Mouse (Mus musculus) thymus, postnatal 4 days (tissue): ENCODE measurements around the gene Sdc3.

ENCODE experiments used
- DNase-seq: peaks from one replicate; pipeline ENCODE4 v3.0.0; 2021

The Sdc3 gene

DNA sequence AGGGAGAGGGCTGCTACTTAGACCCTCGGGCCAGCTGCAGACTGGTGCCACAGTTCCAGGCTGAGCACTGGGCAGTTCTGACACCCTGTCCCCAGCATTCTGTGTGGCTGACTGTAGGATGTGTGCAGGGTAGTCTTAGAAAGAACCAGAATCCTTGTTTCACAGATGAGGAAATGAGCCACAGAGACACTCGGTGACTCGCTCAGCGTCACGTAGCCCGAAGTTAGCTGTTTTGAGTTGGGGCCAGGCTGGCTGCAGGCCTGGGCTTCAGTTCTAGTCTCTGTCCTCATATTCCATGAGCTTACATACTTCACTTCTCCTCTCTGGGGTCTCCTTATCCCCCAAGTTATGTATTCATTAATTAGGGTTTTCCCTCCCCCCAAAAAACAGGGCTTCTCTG is 3.6 kb downstream of the Sdc3 start:
- DNase-seq = no peak

DNA sequence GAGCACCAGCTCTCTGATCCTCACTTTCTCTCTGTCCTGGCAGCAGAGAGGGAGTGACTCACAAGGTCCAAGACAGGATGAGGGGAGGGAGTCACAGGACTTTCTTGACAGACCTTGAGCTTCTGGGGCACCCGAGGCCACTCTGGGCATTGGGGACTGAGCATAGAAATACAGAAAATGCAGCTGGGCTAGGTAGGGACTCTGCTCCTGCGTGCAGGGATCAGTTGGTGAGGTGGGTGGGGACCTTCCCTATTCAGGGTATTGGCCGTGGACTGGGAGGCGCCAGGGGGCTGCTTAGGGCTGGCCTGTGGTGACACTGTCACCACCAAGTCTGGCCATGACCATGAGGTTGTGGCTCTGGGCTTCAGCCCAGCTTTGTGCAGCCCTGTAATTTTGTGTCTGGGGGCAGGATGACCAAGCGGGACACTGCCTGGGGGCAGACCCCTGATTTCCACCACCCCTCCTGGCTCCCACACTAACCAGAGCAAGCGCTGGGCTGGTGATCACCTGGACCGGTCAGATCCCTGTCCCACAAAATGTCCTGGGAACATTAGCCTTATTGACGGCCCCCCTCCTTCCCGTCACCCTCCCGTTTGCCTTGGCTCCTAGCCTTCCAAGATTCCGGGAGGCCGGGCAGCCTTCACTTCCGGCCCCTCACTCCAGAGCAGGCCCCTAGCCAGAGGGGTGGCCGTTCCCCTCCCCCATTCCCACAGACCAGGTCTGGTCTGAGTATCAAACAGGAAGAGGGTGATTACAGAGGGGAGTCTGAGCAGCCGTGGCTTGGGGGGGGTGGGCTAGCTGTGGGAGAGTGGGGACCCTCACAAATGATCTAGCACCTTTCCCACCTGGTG is 5.1 kb downstream of the Sdc3 start:
- DNase-seq = no peak

DNA sequence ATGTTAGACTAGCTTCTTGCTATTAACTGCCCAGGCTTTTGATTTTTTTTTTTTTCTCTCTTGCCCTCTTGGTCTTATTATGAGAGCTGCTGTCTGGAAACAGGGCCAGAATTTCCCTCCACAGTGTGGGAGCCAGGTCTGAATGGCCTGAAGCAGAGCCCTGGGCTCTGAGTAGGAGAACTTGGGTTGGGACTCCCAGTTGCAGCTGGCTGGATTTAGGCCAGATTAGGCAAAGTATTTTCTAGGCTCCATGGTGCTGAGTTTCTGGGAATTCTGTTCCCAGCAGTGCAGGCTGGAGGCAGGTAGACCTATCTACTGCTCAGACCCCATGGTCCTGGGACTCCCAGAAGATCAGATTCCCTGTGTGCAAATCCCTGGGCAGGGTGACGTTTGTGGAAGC is 6.1 kb downstream of the Sdc3 start:
- DNase-seq = no peak

DNA sequence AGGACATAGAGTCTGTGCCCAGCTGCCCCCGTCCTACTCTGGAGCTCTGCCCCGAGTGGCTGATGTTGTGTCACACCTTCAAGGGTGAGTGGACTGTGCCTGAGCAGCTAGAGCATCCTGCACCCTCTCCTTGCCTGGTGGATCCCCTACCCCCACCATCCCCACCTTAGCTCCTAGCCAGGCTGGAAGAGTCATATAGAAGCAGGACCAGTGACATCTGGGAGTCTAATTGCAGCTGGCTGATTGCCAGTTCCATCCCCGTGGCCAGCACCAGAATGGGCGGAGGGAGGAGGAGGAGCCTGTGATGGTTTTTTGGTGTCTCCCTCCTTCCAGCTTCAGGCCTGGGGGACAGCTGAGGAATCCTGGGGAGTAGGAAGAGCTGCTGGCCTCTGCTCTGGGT is 6.8 kb downstream of the Sdc3 start:
- no peak for DNase-seq

DNA sequence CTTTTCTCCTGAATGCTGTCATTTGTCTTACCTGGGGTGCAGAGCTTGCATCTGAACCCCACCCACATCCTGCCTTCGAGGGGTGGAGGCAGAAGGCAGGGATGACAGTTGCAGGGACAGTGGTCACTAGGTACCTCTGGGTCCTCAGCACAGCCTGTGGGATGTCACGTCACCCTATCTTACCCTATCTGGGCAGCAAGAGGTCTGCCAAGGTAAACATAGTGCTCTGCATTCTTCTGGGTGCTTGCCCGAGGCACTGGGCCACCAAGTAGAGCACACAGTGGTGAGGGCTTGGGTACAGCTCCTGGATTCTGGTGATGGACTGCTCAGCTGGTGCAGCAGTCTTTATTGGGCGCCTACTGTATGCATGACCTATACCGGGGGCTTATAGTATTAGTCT is 7.2 kb downstream of the Sdc3 start:
- DNase-seq = no peak

DNA sequence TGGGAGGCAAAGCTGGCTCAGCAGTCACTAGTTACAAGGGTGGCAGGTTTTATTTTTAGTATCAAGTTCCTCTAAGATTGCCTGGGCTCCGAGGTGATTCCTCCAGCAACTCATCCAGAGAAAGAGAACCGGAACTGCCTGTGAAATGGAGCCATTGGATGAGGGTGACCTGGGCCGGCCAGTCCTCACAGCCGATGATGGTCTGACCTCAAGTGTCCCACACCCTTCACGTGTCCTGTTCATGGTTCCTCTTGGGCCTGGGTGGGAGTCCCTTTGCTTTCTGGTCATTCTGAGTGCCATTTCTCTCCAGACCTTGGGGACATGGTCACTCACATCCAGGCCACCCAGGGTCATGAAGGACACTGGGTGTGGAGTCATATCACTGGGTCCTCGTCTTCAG is 7.8 kb downstream of the Sdc3 start:
- no peak for DNase-seq

DNA sequence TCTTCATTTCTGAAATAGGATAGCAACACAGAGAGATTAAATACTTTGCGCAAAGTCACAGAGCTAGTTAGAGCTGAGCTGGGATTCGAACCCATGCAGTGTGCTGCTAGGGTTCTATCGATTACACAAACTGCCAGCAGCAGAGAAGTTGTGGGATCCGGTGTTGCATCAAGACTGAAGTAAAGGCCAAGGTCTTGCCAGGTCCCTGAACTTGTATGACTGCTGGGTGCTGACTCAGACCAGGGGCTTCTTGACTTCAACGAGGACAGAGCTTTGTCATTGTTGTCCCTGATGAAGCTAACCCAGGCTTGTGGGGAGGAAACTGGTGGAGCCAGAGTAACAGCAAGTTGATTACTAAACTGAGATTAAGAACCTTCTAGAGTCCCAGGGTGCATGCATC is 8.9 kb downstream of the Sdc3 start:
- no peak for DNase-seq

DNA sequence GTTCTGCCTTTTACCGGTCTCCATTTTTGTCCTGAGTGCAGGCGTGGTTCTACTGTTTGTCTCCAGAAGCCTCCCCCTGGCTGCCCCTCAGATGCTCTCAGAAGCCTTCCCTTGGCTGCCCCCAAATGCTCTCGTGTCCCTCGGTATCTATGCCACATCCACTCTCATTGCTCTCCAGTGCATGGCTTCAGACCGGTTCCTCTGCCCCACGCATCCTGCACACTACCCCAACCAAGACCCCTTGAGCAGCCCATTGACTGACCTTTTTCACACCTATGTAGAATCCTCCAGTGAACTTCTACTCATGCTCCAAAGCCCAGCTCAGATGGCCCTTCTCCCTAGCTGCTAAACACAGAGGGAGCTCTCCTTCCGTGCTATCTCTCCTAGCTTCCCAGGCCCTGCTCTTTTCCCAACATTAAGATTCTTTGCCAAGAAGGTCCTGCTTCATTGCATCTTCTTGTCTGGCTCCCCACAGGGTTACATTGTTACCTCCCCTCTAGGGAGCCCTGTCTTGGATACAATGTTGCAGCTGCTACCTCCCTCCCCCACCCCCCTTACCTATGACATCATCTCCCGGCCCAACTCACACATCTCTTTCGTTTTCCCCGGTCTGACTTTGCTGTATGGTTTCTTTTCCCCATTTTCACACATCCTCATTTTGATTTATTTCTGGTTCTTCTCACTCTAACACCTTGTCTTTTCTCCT is 9.4 kb downstream of the Sdc3 start:
- no peak for DNase-seq

DNA sequence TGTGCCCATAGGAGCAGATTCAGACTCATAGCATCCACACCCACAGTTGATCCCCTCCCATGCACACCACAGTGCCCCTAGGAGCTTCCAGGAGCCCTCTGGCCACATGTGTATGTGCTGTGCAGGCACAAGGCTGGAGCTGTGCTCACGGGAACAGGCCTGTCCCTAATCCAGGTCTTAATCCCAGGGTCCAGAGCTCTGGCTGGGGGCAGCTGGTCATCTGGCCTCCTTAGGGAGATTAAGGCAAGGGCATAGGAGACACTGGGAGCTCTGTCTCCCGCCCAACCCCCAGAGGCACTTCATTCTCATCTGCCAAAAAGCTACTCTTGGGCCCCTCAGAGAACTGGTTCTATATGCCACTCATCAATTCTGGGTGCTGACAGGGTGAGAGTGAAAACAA is 11.3 kb downstream of the Sdc3 start:
- no peak for DNase-seq

DNA sequence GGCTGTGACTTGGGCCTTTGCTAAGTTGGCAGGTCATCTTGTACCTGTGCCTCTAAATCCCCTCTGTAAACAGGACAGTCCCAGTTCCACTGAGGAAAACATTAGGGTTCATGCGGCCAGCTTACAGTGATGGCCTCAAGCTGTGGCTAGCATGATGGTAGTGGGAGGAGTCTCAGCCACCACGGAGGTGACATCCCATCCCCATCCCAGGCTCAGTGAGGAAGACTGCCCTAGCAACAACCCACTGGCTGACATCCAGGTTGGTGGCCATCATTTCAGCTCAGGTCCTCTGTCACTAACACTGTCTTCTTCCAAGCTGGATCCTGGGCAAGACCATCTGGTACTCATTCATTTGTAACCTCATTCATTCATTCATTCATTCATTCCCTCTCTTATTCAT is 12.0 kb downstream of the Sdc3 start:
- DNase-seq = no peak

DNA sequence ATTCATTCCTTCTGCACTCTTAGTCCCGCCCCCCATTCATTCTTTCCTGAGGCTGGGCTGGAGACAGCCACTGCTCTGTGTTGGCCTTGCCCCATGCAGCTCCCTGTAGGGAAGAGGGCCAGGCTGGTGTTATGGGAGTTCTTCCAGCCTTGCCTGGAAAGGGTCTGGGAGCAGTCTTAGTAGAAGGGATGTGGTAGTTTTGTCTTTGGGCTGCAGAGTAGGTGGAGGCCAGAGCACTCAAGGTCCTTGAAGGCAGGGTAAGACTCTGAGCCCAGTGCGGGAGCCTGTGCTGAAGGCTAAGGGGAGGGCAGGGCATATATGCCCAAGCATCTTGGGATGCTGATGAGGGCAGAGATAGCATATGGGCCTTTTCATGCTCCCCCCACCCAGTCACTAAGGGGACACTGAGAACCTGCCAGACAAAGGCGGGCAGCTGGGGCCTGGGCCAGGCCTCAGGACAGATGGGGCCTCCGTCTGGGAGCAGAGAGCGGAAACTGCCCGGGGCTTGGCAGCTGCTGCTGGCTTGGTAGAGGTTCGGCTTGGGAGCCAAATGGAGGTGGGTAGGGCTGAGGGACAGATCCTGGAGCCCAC is 12.5 kb downstream of the Sdc3 start:
- no peak for DNase-seq

DNA sequence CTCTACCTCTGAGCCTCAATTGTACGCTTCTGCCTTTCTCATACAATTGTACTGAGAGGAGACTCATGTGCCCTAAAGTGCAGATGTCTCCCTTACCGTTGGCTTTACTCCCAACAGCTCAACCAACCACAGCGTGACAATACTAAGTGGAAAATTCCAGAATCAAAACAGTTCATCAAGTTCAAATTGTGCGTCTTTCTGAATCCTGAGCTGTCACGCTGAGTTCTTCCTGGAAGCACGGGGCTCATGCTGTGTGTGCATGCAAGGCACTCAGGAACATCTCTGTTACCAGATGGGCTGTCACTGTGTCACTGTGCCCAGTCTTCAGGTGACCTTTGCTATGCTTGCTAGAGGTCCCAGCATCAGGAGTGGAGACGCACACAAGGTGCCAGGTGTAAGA is 13.4 kb downstream of the Sdc3 start:
- no peak for DNase-seq

DNA sequence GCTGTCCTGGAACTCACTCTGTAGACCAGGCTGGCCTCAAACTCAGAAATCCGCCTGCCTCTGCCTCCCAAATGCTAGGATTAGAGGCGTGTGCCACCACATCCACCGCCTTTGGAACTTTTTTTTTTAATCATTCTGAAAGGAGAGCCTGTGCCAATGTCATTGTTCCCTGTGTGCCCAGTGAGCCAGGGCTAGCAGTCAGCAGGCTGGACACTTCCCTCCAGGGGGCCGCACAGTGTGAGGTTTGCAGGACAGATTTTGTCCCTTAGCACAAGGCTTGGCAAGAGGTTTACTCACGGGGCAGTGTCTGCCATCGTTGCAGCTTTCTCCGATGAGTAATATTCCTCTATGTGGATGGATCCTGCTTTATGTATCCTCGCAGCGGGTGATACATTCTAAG is 14.4 kb downstream of the Sdc3 start:
- DNase-seq = no peak

DNA sequence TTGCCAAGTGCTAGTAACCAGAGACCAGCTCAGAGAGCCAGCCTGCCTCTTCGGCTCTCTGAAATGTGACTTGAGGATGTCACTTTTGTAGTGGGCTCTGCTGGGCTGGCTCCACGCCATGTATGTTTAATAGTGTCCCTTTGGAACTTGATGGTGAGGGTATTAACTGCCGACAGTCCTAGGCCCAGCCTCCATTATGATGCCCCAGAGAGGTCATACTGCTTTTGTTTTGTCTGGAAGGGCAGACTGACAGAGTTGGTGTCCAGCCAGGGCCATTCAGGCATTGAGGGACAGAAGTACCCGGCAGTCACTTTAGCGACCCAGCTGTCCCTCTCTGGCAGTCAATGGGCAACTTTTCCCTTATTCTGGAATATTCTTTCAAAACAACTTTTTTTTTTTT is 17.4 kb downstream of the Sdc3 start:
- DNase-seq = no peak

DNA sequence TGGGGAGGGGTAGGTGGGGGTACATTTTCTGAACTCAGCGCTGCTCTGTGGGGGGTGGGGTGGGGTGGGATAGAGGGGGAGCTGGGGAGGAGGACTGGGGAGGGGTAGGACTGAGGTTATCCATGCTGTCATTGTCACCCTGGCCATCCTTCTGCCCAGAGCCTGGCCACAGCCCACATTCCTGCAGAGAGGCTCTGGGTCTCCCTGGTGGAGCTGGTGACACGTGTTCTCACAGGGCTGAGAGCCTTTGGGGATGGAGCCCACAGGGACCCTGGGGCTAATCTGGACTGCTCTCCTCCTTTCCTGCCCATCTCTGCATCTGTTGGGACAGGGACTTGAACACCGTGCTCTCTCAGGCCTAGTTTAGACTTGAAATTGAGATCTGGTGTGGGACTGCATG is 18.5 kb downstream of the Sdc3 start:
- no peak for DNase-seq

DNA sequence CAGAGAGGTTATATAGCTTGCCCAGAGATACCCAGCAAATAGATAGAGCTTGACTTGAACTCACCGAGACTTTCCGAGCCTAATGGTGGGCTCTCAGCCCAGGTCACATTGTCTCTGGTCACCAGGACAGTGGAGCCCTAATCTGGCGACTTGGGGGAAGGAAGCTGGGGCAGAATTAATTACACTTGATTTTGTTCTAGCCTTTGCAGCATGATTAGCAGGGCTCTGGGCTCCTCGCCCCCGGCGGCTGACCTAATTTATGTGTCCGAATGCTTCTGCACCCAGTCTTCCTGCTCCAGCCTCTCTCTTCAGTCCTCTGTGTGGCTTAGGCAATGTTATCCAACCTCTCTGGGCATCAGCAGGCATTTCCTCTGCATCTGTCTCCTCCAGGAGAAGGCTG is 19.0 kb downstream of the Sdc3 start:
- no peak for DNase-seq

DNA sequence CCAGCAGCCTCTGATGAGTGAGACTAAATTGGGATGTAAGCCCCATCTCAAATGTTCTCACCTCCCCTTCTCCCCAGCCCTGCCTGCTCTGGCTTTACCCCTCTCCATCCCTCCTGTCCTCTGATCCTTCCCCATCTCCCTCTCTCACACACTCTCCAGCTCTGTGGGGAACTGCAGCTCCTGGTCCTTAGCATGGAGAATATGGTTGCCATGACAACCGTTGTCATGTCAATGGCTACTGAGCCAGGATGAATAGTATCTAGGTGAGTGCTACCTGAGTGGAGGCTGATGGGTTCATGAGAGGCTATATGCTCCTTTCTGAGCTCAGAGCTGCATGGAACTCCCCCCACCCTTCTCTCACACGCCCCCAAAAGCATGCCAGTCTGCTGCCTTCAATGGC is 21.6 kb downstream of the Sdc3 start:
- DNase-seq = no peak

DNA sequence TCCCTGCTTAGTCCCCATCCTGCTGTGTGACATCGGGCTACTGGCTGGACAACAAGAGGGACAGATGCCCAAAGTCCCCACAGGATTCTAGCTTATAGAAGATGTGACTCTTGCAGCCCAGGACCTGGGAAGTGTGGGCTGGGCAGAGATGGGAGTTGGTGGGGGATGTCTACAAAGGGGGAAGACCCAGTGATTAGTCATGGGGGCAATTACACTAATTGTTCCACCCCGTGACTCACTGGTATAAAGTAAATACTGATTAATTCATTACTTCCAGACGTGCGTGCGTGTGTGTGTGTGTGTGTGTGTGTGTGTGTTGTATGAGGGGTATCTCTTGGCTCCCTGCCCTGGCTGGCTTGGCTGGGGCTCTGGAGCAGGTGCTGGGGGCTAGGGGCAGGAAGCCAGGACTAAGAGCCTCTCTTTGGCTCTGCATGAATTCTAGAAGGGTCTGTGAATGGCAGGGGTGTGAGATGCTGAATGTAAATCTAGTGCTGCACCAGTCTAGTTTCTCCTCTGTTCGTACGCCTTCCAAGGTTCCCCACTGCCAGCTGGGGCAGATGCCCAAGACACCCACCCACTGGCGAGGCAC is 22.5 kb downstream of the Sdc3 start:
- DNase-seq = no peak

DNA sequence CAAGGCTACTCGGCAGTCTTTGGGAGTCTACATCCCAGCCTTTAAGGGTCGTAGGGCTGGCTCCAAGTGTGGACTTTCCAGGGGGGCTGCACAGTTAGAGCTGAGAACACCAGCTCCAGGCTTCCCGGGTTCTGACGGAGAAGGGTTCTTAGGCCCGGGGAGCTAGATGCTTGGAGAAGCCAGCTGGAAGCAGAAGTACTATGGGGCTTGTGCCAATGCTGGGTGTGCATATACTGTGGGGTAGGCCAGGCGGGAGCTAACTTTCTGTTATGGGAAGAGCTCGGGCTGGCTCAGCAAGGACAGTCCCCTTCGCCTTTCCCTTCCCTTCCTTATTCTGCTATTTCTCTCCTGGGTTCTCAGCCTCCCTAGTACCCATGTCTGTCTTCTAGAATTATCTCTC is 23.5 kb downstream of the Sdc3 start:
- DNase-seq = no peak

DNA sequence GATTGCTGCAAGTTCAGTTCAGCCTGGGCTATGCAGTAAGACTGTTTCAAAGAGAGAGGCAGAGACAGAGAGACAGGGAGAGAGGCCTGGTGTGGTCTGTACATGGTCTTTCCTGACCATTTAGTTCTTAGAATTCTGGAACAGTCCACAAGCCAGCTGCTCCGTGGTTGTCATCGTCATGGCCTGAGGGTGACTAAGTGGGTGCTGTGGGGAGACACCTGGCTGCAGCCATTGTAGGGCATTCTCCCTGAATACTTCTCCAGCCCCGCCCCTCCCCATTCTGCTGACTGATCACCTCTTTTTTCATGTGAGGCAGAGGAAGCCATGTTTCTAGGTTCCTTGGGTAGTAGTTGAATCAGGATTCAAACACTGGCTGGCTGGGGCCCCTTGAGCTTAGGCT is 27.5 kb downstream of the Sdc3 start:
- DNase-seq = no peak

DNA sequence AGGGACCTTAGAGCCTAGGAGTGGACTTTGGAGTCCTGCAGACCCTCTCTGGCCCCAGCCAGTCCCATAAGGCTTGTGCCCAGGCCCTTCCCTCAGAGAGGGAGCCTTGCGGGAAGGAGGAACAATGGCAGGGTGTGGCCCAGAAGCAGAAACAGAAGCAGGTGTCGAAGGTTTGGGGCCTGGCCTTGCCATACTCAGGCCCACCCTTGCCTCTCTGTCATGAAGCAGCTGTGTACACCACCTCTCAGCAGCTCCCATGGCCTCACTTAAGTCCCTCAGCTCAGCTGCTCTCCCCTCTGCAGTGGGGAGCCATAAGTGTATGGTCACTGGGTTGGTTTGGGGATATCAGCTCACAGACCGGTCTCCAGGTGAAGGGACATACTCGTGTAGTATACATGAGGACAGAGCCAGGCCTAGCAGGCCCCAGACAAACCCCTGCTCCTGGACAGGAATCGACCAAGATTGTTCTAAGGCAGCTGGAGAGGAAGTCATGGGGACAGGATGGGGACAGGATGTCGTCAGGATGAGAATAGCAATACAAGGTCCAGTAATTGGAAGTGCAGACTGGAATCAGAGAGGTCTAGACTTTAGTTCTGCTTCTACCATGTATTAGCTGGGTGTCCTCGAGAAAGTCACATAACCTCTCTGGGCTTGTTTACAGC is 28.4 kb downstream of the Sdc3 start:
- no peak for DNase-seq

DNA sequence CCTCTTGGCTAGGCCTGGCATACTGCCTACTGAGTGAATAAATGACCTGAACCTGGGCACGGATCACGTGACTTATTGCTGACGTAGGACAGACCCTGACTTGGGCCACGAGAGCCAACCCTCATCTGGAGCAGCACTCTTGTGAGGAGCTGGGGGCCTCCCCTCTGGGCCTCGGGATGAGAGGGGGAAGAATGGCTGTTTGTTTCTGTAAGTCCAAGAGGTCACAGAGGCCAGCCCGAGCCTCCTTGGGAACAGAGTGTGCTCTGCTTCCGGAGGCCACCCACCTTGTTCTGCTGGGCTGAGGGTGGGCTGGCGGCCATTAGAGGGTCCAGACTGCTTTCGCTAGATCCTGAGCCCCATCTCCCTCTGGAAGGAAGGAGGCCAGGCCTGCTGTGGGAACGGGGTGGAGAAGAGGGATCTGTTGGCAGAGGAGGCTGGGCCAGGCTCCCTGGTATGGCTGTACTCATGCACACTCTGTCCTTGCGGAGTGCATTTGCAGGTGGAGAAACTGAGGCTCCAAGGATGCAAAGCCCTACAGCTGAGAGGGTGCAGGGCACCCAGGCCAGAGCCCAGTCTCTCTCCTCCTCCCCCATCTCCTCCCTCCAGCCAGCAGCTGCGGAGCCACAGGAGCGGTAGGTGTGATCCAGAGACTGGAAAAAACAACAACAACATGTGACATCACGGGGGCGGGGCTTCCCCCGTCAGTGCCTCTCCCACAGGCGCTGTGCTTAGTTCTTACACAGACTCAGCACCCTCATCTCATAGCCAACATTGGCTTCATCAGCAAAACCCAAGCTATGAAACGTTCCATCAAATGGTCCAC is 36.7 kb downstream of the Sdc3 start:
- DNase-seq = no peak

DNA sequence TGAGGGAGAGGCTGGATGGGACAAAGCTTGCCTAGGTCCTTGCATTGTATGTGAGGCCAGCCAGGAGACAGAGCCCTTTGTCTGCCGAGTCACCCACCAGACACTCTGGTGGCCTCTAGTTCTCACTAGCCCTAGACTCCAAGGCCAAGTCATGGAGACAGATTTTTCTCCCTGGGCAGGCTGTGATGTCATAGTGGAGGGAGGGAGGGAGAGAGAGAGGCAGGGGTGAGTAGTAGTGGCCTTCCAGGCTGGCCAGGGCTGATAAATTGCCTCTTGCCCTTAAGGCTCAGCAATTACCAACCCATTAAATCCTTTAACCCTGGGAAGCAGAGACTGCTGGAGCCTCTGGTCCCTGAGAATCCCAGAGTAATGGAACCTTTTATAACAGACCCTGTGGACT is 41.8 kb downstream of the Sdc3 start:
- no peak for DNase-seq
